Mouse (Mus musculus) C2C12 (cell line): ENCODE measurements around the gene Fto.

Source experiments
- CTCF ChIP-seq: IDR thresholded peaks from one replicate; pipeline ENCODE4 v1.5.1; 2011; ENCODE audit not compliant: control insufficient read depth, insufficient read depth, insufficient read length
- FOSL1 ChIP-seq: IDR thresholded peaks from one replicate; pipeline ENCODE4 v1.8.0; 2011; ENCODE audit warnings: mild to moderate bottlenecking, low read length; ENCODE audit not compliant: poor library complexity, insufficient read depth, severe bottlenecking
- MAX ChIP-seq: IDR thresholded peaks from one replicate; pipeline ENCODE4 v1.6.1; 2011; ENCODE audit warnings: mild to moderate bottlenecking, control low read depth
- MYOG ChIP-seq: IDR thresholded peaks from one replicate; pipeline ENCODE4 v1.6.1; 2011; ENCODE audit not compliant: control insufficient read depth, insufficient read length; ENCODE audit errors: extremely low read depth
- USF1 ChIP-seq: IDR thresholded peaks from one replicate; pipeline ENCODE4 v1.6.1; 2011; ENCODE audit warnings: low read depth, mild to moderate bottlenecking, control low read depth, moderate library complexity

DNA sequence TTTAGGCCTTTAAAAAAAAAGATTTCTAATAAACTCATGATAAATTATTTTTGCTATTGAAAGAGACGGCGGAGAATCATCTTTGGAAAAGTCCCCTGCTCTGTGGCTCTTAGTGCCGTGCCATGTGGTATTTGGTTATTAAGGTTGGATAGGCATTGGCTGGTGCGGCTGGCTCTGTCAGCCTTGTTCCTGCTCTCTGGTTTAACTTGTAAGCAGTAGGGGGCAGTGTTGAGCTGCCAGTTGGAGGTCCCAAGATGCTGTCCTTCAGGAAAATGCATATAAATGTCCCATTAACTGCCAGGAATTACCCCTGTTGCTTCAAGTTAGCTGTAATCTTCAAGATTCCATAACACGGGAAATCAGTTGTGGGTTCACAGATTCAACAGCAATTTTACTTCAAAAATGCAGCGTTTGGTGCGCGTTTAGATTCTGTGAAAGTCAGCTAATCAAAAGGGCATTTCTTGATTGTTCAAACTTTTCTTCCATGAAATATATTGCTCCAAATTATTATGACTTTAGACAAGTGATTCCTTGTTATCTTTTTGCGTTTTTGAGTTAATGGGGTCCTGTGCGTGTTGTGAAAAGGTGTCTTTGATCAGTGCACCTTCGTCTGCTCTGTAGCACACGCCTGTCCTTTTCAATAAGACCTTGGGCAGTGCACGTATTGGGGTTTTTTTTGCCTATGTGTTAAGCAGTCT lies 174.9 kb downstream of the Fto start:
- peak; percentile 30 for TF ChIP-seq CTCF
- no peak for TF ChIP-seq MAX
- no peak for TF ChIP-seq USF1
- TF ChIP-seq MYOG, result no peak
- TF ChIP-seq FOSL1, result no peak
